Mouse (Mus musculus) CH12.LX (cell line): ENCODE data around the gene Tmem119. TPM values are rescaled to one million over a fixed set of nuclear protein-coding genes. Genes with fewer than 3 reads are reported as not detected.

Experiments
- DNase-seq: peaks from one replicate; pipeline ENCODE4 v3.0.0-alpha.2; 2013; ENCODE audit errors: extremely low read depth
- H3K27ac ChIP-seq: 2 replicates; pipeline ENCODE4 v1.5.1; 2012; ENCODE audit warnings: low read depth, mild to moderate bottlenecking, control low read depth, moderate library complexity; ENCODE audit not compliant: insufficient read depth
- H3K27me3 ChIP-seq: replicated peaks from 2 replicates; pipeline ENCODE3; 2012; ENCODE audit warnings: inconsistent platforms
- H3K36me3 ChIP-seq, 2 experiments: replicated peaks in 1 of 2; 2 replicates each; pipeline versions ENCODE3 to v1.6.1; 2012; ENCODE audit warnings: inconsistent platforms in 1 of 2, low read length in 1 of 2, mild to moderate bottlenecking in 1 of 2, mixed read lengths in 1 of 2, moderate library complexity in 1 of 2; ENCODE audit not compliant: control insufficient read depth in 1 of 2, insufficient read depth in 1 of 2
- H3K4me1 ChIP-seq, 2 experiments: 2 replicates each; pipeline ENCODE4 v1.6.1; 2012; ENCODE audit warnings: inconsistent platforms in 1 of 2, moderate library complexity in 1 of 2; ENCODE audit not compliant: insufficient read depth in 2 of 2, control insufficient read depth in 1 of 2
- H3K4me2 ChIP-seq: 2 replicates; pipeline ENCODE4 v1.6.1; 2012; ENCODE audit warnings: low read depth, mild to moderate bottlenecking, control low read depth; ENCODE audit not compliant: poor library complexity, insufficient read depth, severe bottlenecking
- H3K4me3 ChIP-seq, 3 experiments: fragments of 150-350 bp in 1 of 3; sonication (generic) in 1 of 3; replicated peaks in 1 of 3; 2 replicates each; pipeline versions ENCODE3 to v1.5.1; 2011 to 2012; ENCODE audit warnings: low read depth in 2 of 3, low read length in 2 of 3, mild to moderate bottlenecking in 2 of 3, moderate library complexity in 2 of 3, control low read depth in 1 of 3, improper control_type of control experiment in 1 of 3, inconsistent platforms in 1 of 3, mixed read lengths in 1 of 3; ENCODE audit not compliant: poor library complexity in 1 of 3
- H3K79me2 ChIP-seq: replicated peaks from 2 replicates; pipeline ENCODE4 v1.6.1; 2012; ENCODE audit warnings: mild to moderate bottlenecking, moderate library complexity; ENCODE audit not compliant: control insufficient read depth, poor library complexity, insufficient read depth, severe bottlenecking; ENCODE audit errors: extremely low read depth
- H3K9ac ChIP-seq: 2 replicates; pipeline ENCODE4 v1.6.1; 2012; ENCODE audit warnings: low read depth, mild to moderate bottlenecking, control low read depth, moderate library complexity; ENCODE audit not compliant: insufficient read depth
- H3K9me3 ChIP-seq: replicated peaks from 2 replicates; pipeline ENCODE3; 2012; ENCODE audit warnings: low read length, inconsistent platforms, mixed read lengths
- CHD1 ChIP-seq: IDR thresholded peaks from 2 replicates; pipeline ENCODE4 v1.6.1; 2012; ENCODE audit warnings: low read depth, low read length, improper control_type of control experiment, inconsistent platforms
- CHD2 ChIP-seq: IDR thresholded peaks from 2 replicates; pipeline ENCODE4 v1.6.1; 2011; ENCODE audit warnings: low read length, improper control_type of control experiment
- ELF1 ChIP-seq: IDR thresholded peaks from 2 replicates; pipeline ENCODE4 v1.6.1; 2014; ENCODE audit warnings: low read depth, mild to moderate bottlenecking, inconsistent platforms, low read length, improper control_type of control experiment
- EP300 ChIP-seq: IDR thresholded peaks from 2 replicates; pipeline ENCODE4 v1.6.1; 2011; ENCODE audit warnings: low read length, improper control_type of control experiment
- ETS1 ChIP-seq: conservative IDR thresholded peaks from 2 replicates; pipeline ENCODE4 v1.6.1; 2012; ENCODE audit warnings: low read depth, mild to moderate bottlenecking, inconsistent platforms, low read length, improper control_type of control experiment, moderate library complexity
- HCFC1 ChIP-seq: IDR thresholded peaks from 2 replicates; pipeline ENCODE4 v1.6.1; 2012; ENCODE audit warnings: low read depth, mild to moderate bottlenecking, inconsistent platforms, low read length, improper control_type of control experiment
- IRF4 ChIP-seq: IDR thresholded peaks from 2 replicates; pipeline ENCODE4 v1.6.1; 2014; ENCODE audit warnings: low read depth, mild to moderate bottlenecking, inconsistent platforms, low read length, improper control_type of control experiment
- JUN ChIP-seq: IDR thresholded peaks from 2 replicates; pipeline ENCODE4 v1.6.1; 2011; ENCODE audit warnings: low read depth, mild to moderate bottlenecking, low read length, improper control_type of control experiment, moderate library complexity; ENCODE audit not compliant: insufficient read depth
- JUND ChIP-seq: conservative IDR thresholded peaks from 2 replicates; pipeline ENCODE4 v1.6.1; 2011; ENCODE audit warnings: low read depth, low read length, improper control_type of control experiment
- KAT2A ChIP-seq: IDR thresholded peaks from 2 replicates; pipeline ENCODE4 v1.6.1; 2012; ENCODE audit warnings: low read length, improper control_type of control experiment, inconsistent platforms; ENCODE audit not compliant: insufficient replicate concordance
- MAX ChIP-seq: IDR thresholded peaks from 2 replicates; pipeline ENCODE4 v1.6.1; 2011; ENCODE audit warnings: low read length, improper control_type of control experiment
- MEF2A ChIP-seq: IDR thresholded peaks from 2 replicates; pipeline ENCODE4 v1.6.1; 2014; ENCODE audit warnings: low read depth, mild to moderate bottlenecking, inconsistent platforms, low read length, improper control_type of control experiment, borderline replicate concordance
- MXI1 ChIP-seq: IDR thresholded peaks from 2 replicates; pipeline ENCODE4 v1.6.1; 2011; ENCODE audit warnings: mild to moderate bottlenecking, low read depth, low read length, improper control_type of control experiment
- PAX5 ChIP-seq: IDR thresholded peaks from 2 replicates; pipeline ENCODE4 v1.6.1; 2012; ENCODE audit warnings: low read length, inconsistent platforms, mixed read lengths
- POLR2AphosphoS2 ChIP-seq: IDR thresholded peaks from 2 replicates; pipeline ENCODE4 v1.6.1; 2011; ENCODE audit warnings: low read depth, low read length, improper control_type of control experiment
- RCOR1 ChIP-seq: conservative IDR thresholded peaks from 2 replicates; pipeline ENCODE4 v1.6.1; 2012; ENCODE audit warnings: low read depth, mild to moderate bottlenecking, inconsistent platforms, low read length, improper control_type of control experiment
- SIN3A ChIP-seq: IDR thresholded peaks from 2 replicates; pipeline ENCODE4 v1.6.1; 2012; ENCODE audit warnings: low read length, improper control_type of control experiment, inconsistent platforms
- TBP ChIP-seq: conservative IDR thresholded peaks from 2 replicates; pipeline ENCODE4 v1.6.1; 2011; ENCODE audit warnings: low read depth, low read length, improper control_type of control experiment
- TCF12 ChIP-seq: IDR thresholded peaks from 2 replicates; pipeline ENCODE4 v1.6.1; 2014; ENCODE audit warnings: low read depth, mild to moderate bottlenecking, inconsistent platforms, low read length, improper control_type of control experiment
- UBTF ChIP-seq: IDR thresholded peaks from 2 replicates; pipeline ENCODE4 v1.6.1; 2012; ENCODE audit warnings: low read depth, mild to moderate bottlenecking, inconsistent platforms, low read length, improper control_type of control experiment, moderate library complexity
- USF2 ChIP-seq: conservative IDR thresholded peaks from 2 replicates; pipeline ENCODE4 v1.6.1; 2011; ENCODE audit warnings: low read depth, low read length, improper control_type of control experiment
- ZC3H11A ChIP-seq: IDR thresholded peaks from 2 replicates; pipeline ENCODE4 v1.6.1; 2012; ENCODE audit warnings: low read depth, mild to moderate bottlenecking, inconsistent platforms, low read length, improper control_type of control experiment
- dilution Hi-C: fragments of 300-500 bp; cut with MboI; formaldehyde crosslinking; loops from 2 replicates; pipeline ENCODE4 v1.14.3; 2020; ENCODE audit warnings: low sequenced_read_pairs; ENCODE audit not compliant: extremely low pct_unique_long_range_greater_than_20kb, extremely low pct_ligation_motif_present
- in situ Hi-C: fragments of 300-500 bp; cut with MboI; formaldehyde crosslinking; loops from 3 replicates; pipeline ENCODE4 v1.14.3; 2019; ENCODE audit warnings: low sequenced_read_pairs, low pct_ligation_motif_present, low pct_unique_long_range_greater_than_20kb, mixed read lengths
- polyA plus RNA-seq: library from polyadenylated mRNA; unstranded; fragments of >175 nt; gene quantifications from 2 replicates; pipeline ENCODE4 v1.2.1, GENCODE M21; 2012; ENCODE audit warnings: low read depth; ENCODE audit not compliant: insufficient read length
- total RNA-seq, 2 experiments: library from RNA; depleted of rRNA; stranded (reverse); fragments of 300-350 nt in 1 of 2; fragments of >200 nt in 1 of 2; gene quantifications; 2 replicates each; pipeline ENCODE4 v1.2.3; 2012 to 2014

The Tmem119 gene
- total and polyA plus RNA-seq, 3 experiments: 0.30 to 1.5 (median 1.0) TPM

DNA sequence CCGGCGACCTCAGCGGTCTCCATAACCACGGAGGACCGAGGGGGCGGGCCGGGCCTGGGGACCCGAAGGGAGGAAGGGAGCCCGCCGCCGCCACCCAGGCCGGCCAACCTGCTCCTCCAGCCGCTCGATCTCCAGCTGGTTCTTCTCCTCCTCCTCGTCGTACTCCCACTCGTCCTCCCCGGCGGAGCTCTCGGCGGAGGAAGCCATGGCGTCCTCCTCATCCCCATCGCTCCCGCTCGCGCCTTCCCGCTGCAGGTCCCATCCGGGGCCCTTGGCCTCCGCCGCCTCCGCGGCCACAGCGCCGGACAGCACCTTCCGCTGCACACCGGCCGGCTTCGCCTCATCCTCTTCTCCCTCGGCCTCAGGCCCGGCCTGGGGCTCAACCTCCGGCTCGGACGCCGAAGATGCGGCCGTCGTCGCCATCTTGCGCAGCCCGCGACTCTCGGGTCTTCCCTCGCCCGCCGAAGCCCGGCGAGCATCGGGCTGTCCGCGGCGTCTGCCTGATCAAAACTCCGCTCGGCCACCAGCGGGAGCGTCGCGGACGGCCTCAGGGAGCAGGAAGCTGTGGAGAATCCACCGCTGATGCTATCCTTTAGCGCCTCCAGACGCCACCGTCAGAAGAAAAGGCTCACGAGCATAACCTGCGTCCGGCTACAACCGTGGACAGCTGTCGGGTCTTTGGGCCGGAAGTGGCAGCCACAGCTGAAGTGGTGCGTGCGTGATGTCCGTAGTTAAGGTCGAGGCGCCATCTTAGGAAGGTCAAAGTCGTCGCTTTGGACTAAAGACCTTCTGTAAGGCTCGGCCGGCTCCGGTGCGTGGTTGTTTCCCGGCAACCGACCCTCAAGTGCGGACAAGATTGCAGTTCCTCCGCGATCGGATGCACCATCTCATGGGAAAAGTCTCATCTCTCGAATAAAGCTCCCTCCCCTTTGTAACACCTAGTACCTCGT, 28.8 kb downstream of the Tmem119 start (continued):
- TF ChIP-seq ZC3H11A (no peak), CHD1 (peak; percentile 57; the same call in 1 of the 2 replicates), PAX5 (no peak), EP300 (0 out of 2 replicates have a peak, but pooled peaks have one; percentile 30), ETS1 (peak; percentile 47; the same call in 1 of the 2 replicates), TCF12 (0 out of 2 replicates have a peak, but pooled peaks have one; percentile 23), SIN3A (peak; percentile 72), ELF1 (peak; percentile 89), MEF2A (peak; percentile 48; the same call in 1 of the 2 replicates)

DNA sequence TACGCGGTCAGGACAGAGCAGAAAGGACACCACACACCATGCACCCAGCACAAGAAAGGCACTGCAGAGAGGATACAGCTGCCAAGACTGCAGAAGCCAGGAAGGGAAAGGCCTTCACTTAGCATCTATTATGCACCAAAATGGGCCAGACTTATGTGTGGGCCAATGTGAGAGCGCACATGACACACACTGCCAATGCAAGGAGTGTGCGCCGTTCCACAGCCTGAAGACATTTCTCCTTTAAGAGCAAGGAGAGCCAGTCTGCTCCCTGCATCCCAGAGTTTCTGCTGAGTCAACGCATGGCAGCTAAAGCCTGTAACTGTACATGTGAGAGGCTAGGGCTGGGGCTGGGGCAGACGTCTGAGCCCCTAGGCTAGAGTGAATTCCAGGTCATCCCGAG, 31.5 kb downstream of the Tmem119 start:
- Histone ChIP-seq H3K4me3 (no peak overlapping the region), H3K27ac (no peak overlapping the region), H3K27me3 (no peaks in the 10 kb centered on the region), H3K9ac (no peak overlapping the region), H3K4me2 (no peak overlapping the region), H3K36me3 (peaks cover 29 to 53% of the 10 kb centered on the region in 2 experiments), H3K9me3 (no peaks in the 10 kb centered on the region), H3K79me2 (peaks cover 82% of the 10 kb centered on the region), H3K4me1 (peaks cover 31 to 67% of the 10 kb centered on the region in 2 experiments)
- no peak for TF ChIP-seq JUN
- no peak for TF ChIP-seq JUND
- TF ChIP-seq RCOR1: no peak
- TF ChIP-seq MXI1: no peak
- TF ChIP-seq UBTF: no peak
- TF ChIP-seq CHD1: no peak
- TF ChIP-seq HCFC1: no peak
- TF ChIP-seq KAT2A: no peak
- no peak for TF ChIP-seq POLR2AphosphoS2
- TF ChIP-seq MAX: no peak
- no peak for TF ChIP-seq TBP
- TF ChIP-seq CHD2: no peak
- TF ChIP-seq IRF4: no peak
- no peak for TF ChIP-seq USF2
- in situ Hi-C loops (no loop called here), dilution Hi-C loops (no loop called here)
- no peak for DNase-seq
